Mouse (Mus musculus): ENCODE results near the gene Lingo2.
"Not testable (repeated sequence)": the region's sequence is repeated elsewhere in the genome, so short reads cannot be mapped to it uniquely, and the experiment has no call there.

The Lingo2 gene

DNA sequence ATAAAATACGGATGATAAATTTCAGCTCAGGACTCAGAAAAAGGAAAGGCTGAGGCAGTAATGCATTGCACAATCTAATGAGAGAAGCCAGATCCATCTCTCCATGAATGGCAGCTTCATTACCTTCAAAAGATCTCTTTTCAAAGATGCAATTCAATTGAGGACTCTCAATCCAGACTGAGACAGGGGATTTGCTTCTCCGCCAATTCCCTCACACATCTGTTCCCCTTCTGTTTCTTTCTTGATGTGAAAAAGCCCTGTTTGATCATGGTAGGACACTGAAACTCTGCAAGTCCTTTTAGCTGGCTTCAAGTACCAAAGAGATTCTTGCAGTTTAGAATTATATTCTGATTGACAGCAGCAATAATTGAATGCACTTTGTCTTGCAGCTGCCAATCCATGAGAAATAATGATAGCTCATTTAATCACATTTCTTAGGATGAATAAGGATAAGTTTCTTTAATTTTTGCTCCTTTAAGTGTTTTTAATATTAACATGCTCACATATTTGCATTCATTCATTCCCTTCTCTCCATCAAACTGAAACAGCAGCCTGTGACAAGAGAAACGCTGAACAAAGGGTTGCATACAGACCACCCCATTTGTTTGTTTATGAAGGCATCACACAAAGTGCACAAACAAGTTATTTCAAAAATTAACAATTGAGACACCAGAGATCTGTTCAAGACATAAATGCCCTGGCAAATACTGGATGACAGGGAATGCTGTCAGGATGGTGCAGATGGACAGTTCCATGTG is 870.3 kb downstream of the Lingo2 start:
- no peak for DNase-seq (ENCODE audit: low read depth, low spot score)

DNA sequence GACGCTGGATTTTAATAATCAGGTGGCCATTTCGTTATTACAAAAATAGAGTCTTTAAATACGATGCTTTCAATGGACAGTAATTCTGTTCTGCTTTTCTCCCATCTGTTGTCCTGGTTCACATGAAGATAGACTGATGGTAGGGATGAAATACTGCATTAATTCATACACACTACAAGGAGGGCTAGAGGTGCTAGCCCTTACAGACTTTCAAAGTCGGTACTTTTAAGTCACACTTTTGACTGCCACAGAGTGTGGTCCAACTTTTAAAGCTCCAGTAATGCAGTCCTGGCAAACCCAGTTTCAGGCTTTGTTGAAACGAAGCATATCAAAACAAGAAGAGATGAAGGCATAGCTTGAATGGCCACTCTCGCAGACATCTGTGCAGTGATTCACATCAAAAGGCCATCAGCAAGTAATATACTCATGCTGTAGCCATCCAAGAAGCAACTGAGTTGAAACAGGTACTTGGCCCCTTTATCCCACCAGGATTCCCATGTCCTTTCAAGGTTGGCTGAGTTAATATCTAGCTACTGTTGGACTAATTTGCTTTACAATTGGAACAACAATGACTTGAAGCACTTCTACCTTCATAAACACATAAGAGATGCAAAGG is 872.5 kb downstream of the Lingo2 start:
- DNase-seq (ENCODE audit: low read depth, low spot score) = no peak

DNA sequence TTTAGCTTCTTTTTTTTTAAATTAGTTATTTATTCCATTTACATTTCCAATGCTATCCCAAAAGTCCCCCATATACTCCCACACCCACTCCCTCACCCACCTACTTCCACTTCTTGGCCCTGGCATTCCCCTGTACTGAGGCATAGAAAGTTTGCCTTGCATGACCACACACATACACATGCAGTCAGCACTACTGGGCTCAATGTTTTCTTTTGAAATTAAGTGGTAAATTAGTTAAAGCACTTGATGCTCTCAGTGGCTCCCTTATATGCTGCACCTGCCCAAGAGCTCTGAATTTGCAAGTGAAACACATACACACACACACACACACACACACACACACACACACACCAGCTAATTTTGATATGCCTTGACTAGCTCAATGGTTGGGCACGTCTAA is 886.8 kb downstream of the Lingo2 start:
- DNase-seq (ENCODE audit: low read depth, low spot score) = not testable (repeated sequence)

DNA sequence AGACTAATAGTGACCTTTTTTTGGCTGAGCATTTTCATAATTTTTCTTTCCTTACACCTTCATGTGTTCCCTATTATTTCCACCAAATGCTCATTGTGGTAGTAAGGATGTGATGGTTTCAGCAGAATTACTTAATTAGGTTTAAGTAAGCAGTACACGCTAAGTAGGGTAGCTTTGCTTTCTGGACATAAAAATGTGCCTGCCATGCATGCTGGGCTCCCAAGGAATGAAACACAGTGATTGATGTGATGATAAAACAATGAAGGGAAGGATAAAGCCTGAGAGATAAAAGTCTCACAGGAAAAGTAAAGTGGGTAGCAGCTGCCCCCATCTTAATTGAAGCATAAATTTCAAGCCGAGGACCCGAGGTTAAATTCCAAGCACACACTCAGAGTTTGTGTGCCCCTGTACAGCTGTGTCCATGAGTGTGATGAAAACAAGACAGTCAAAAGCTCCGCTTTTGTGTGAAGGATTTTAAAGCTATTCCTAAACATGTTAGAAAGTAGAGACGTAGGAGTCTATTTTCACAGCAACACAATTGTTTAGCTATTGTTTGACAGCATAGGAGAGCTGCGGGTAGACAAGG is 898.7 kb downstream of the Lingo2 start:
- DNase-seq (ENCODE audit: low read depth, low spot score) = no peak

DNA sequence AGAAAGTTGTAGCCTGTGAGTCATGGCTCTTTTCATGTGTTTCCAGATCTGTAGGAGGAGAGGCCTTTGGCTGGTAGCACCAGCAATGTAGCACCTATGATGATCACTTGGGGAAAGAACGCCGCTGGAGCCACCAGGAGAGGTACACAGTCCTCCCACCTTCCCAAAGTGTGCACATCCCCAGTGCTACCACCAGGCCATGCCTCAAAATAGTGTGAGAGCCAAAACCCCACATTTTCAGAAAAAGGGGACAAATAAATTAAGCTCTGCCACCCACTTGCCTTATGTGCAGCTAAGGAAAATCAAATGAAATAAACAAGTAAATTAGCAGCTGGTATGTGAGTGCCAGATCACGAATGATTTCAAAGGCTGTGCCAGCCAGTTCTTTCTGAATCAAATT is 911.2 kb downstream of the Lingo2 start:
- DNase-seq (ENCODE audit: low read depth, low spot score) = no peak

DNA sequence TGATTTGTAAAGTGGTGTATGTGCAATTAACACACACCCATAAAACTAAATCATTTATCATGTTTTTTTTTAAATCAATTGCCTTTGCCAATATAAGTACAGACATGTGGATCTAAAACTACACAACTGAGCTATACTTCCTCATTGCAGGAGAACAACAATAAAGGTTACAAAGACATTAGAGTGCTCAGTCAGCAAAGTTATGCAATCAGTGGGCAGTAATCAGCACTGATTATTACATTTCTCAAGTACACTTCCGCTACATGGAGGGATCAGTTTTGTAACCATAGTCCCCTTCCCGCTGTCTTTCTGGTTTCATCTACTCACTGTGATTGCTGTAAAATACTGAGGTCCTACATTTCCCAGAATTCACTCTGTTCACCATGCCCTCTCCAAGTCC is 912.8 kb downstream of the Lingo2 start:
- DNase-seq (ENCODE audit: low read depth, low spot score) = peak; percentile 2

DNA sequence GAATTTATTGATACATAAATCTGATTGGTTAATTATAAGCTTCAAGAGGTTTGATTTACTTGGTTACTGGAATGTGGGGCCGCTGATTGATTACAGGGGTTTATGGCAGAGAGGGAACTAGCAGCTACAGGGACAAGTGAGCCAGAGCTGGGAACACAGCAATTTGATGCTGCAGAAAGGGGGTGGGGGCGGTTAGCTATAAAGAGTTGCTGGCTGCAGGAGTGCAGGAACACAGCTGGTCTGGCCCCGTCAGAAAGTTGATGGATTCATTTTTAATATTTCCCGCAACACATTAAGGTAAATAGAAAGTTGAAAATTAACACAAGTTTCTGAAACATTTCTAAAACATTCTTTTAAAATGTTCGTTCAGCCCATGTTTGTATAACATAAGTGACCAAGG is 919.5 kb downstream of the Lingo2 start:
- no peak for DNase-seq (ENCODE audit: low read depth, low spot score)

DNA sequence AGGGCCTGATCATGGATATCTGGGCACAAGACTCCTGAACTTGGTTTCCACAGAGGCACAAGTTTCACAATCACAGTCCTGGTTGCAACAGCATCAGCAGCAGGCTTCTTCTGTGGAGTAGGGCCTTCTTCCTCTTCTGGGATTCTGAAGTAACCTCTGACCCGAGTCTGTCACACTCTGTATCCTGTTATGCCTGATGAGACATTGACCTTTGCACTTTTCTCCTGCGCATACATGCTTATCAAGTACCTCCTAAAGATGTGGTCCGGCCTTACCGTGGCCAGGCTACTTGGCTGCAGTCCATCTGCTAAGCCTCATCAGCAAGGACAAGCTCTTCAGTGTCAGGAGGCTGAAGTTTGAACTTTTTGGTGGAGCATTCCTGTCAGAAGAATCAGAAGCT is 937.4 kb downstream of the Lingo2 start:
- DNase-seq (ENCODE audit: low read depth, low spot score) = no peak

DNA sequence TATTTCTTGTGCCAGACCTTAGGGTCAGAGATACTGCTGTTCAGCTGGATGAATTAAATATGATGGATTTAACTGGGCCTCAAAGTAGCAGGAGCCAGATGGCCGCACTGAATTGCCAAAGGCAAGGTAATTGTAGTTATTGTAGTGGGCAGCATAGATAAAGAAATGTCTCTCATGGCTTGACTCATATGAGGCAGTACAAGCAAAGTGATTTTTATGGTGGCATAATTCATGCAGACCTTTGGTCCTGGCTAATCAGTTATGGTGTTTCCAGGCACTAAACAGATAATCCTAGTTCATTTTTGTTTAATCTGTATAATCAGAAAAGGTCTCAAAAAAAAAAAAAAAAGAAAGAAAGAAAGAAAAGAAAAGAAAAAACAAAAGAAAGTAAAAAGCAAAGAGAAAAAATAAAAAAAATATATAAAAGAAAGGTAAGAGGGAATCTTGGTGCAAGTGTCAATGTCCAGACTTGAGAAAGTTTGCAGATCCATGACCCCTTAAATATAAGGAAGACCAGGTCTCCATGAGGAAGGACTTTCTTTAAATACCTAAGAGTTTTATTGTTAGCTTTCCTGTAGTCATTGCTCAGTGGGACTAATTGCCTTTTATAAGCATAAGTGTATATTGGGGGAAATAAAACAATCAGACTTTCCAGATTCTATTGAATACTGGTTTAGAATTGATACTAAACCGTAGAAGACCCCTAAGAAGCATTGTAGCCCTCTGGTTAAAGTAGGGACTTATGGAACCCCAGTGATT is 959.4 kb downstream of the Lingo2 start:
- DNase-seq (ENCODE audit: low read depth, low spot score) = no peak

DNA sequence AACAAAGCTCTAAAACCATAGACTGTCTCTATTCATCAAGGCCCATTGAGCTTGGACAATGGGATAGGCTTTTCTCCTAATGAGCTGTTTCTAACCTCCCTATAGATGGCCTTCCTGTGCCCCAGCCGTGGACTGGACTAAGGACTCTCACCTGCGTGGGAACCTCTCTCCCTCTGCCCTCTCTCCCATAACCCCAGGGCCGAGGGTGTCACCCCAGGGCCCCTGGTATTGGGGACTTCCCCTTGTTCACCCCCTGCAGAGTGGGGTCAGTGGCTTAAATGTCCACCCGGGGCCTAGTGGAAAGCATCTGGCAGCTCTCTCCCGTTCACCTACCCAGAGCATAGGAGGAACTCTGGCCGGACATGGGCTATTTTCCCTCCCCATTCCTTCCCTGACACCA is 965.5 kb downstream of the Lingo2 start:
- DNase-seq (ENCODE audit: low read depth, low spot score) = no peak

DNA sequence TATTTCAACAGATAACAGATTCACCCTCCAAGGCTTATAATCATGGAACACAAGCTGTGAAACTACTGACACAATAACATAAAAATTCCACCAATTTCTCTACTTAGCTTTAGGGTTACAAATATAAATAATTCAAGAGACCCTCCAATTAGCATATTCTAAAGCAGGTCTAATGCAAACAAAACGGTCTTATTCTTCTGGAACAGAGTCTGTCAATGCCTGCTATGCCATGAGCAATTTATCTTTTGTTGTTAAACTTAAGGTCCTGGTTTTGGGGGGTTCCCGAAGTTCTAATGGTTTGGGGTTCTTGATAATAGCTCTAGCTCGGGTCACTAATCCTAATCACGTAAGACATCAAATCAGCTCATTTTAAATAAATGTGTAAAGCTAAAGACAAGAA is 988.0 kb downstream of the Lingo2 start:
- no peak for DNase-seq (ENCODE audit: low read depth, low spot score)

DNA sequence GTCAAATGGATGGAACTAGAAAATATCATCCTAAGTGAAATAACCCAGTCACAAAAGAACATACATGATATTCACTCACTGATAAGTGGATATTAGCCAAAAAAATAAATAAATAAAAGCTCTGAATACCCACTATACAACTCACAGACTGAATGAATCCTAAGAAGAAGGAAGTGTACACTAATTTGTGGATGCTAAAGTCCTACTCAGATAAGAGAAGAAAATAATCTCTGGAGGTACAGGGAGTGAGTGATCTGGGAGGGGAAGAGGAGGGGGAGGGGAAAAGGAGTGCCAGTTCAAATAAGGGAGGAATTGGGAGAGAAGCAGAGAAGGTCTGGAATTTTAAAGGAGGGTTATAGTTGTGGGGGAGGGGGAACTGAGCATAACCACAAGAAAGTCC is 999.7 kb downstream of the Lingo2 start:
- no peak for DNase-seq (ENCODE audit: low read depth, low spot score)

DNA sequence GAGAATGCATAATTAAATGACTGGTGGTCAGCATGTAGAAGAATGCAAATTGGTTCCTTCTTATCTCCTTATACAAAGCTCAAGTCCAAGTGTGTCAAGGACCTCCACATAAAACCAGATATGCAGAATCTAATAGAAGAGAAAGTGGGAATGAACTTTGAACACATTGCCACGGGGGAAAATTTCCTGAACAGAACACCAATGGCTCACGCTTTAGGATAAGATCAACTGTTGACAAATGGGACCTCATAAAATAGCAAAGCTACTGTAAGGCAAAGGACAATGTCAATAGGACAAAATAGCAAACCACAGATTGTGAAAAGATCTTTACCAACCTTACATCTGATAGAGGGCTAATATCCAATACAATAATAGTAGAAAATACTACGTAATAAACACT is 1000.3 kb downstream of the Lingo2 start:
- no peak for DNase-seq (ENCODE audit: low read depth, low spot score)

DNA sequence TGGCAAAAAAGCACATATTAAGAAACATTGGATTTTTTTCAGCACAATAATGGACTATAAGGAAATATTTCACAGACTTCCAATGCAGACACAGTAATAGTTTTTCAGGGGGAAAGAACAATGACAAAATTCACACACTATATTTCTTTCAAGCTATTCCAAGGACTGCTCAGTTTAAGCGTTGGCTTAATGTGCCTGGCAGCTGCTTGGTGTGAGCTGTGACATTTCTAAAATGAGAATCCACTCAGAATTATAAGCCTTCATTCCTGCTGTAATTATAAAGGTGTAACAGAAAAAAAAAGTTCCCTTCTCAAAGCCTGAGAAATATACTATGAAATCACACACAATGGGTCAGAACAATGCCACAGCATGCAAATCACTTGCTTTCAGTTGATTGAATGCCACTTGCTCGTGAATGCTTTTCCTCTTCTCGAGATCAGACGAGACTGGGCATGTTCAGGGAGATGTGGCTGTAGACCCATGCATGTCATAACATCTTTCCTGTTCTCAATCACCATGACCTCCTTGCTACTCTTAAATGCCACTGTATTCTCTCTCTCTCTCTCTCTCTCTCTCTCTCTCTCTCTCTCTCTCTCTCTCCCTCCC is 1017.4 kb downstream of the Lingo2 start:
- peak; percentile 2 for DNase-seq (ENCODE audit: low read depth, low spot score)

DNA sequence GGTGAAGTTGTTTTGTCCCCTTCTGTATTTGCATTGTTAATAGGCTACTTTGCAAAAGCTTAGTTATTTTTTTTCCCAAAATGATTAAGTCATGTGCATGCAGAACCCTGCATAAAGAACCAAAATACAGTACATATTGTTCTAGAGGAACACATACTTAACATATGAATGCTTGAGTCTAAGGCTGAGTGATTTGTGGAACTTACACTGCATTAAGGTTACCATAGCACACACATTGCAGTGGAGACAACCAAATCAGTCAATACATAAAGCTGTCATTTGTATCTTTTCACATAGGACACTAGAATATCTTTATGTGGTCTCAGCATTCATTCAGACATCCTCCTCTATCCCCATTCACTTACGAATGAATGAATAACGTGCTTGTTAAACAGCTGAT is 1023.8 kb downstream of the Lingo2 start:
- no peak for DNase-seq (ENCODE audit: low read depth, low spot score)

DNA sequence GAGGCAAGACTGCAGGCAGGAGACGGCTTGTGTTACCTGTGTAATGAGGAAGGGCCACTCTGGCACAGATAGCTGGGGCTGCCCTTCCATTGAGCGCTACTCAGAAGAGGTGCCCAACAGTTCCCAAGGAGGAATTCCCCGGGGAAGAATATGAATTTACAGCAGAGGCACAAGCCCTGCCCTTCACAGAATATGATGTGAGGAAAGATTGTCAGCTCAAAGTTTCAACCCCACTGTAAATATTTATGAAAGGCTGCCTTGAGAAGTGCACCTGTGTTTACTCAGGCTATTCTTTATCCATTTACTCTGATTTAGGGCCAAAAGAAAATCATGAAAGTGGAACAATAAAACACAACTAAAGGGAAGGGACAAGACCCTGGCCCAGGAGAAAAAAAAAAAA is 1034.1 kb downstream of the Lingo2 start:
- DNase-seq (ENCODE audit: low read depth, low spot score) = no peak

DNA sequence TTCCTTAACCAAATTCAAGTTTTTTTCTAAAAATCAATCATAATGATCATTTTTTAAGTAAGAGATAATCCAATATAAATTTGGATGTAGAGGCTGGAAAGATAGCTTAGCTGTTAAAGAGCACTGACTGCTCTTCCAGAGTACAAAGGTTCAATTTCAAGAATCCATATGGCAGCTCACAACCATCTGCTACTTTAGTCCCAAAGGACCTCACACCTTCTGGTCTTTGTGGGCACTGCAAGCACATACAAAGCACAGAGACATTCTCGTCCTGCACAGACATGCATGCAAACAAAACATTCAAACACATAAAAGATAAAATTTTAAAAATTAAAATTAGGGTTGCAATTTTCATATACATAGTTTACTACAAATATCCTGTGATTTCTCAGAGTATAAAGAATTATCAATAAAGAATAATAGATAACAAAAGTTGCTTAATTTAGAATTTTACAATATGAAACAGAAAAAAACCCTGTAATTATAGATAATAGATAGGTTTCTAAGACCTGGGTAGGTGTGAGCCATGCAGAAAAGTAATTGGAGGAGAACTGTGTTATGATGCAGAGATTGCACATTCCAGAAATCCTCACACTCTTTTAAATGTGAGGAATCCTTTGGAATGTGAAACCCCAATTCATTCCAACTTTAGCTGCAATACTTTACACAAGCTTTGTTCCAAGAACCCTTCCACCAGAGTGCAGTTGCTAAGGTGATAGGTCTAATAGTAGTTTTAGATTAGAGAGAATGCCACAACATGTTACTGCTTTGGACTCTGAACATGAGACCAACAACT is 1053.6 kb downstream of the Lingo2 start:
- DNase-seq (ENCODE audit: low read depth, low spot score) = no peak

DNA sequence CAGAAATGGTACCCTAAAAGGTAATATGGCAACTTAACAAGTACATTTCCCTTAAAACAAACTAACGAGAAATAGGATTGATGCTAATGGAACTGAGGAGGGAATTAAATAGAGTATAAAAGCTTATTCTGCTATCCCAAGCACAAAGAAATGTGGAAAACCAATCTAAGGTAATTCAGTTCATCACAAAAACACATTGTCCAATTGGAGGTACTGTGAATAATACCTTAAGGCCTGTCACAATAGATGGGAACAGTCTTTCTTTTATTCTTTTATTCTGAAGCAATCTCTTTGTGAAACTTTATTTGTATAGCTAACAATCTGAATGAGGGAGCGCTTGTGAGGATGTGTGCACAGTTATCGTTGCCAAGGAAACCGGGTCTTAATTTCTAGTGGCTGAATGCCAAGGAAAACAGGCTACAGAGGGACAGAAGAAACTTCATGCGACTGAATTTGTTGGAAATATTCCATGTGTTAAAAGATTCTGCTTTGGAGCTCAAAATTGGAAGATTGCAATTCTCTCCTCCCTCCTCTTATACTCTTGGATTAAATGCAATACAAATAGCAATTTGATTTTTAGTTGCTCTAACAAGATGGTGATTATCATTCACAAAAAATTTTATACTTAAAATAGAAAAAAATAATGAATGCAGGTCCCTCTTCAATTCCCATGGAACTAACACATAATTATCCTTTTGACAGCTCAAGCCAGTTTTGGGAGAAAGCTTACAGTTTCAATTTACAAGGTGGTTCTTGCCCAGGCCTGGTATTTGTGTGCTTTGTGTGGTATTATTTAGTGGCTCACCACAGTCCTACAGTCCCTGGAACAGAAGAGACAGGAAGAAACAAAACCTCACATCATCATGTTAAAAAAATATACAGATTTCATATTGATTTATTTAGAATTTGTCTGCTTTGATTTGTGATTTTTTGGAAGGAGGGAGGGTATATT is 1065.7 kb downstream of the Lingo2 start:
- DNase-seq (ENCODE audit: low read depth, low spot score) = no peak

DNA sequence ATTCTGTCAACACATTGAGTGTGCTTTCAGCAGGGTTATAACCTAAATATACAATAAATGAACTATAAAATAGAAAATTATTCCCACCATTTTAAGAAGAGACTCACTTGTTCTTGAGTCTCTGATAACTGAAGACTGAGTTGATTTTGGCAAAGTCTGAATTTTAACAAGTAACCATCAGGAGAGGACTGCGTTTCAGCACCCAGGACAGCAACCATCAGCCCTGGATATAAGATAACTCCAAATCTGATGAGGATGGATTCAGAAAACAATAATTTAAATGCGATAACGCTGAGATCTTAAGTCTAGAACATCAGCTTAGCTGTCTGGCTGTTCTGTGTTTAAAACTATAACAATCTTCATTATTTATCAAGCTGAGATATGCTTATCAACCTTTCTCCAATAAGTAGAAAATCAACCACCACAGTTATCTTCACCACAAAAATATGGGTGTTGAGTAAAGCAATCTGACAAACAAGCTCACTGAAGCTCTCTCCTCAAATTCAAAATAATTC is 1066.5 kb downstream of the Lingo2 start:
- DNase-seq (ENCODE audit: low read depth, low spot score) = peak; percentile 3

DNA sequence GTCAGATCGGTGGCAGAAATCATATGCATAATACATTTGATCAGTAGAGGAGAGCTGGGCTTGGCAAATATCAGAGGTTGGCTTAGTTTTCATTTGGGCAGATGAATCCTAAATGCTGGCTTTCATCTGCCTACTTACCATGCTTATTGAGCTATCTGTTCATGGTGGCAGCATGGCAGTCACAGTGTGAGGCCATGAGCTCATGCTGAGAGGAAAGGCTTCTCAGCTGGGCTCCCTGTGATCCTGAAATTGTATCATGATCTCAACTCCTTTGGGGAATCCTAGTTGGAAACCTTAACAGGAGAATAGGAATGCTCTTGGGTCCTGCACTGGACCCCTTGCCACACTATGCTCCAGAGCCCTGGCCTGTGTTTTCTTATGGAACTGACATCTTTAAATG is 1105.0 kb downstream of the Lingo2 start:
- DNase-seq (ENCODE audit: low read depth, low spot score) = no peak
